Mouse (Mus musculus) intestine, postnatal 0 days (tissue): Measurements from ENCODE around the gene Faap20. TPM values are rescaled to one million over a fixed set of nuclear protein-coding genes. Genes with fewer than 3 reads are reported as not detected.

Experiments used
- ATAC-seq: fragments of 200-750 bp; cut with Nextera tagmentation; 2 replicates; pipeline ENCODE4 v1.8.0; 2017; ENCODE audit warnings: mild to moderate bottlenecking, moderate TSS enrichment, moderate library complexity
- H3K27ac ChIP-seq: fragments of 300-500 bp; sonication (generic); 2 replicates; pipeline ENCODE4 v1.5.1; 2014; ENCODE audit warnings: mild to moderate bottlenecking, low read depth, low read length, moderate library complexity
- H3K27me3 ChIP-seq: fragments of 300-500 bp; sonication (generic); replicated peaks from 2 replicates; pipeline ENCODE4 v1.6.1; 2014; ENCODE audit warnings: low read length, mixed read lengths; ENCODE audit not compliant: control insufficient read depth, insufficient read depth
- H3K36me3 ChIP-seq: fragments of 300-500 bp; sonication (generic); 2 replicates; pipeline ENCODE4 v1.6.1; 2014; ENCODE audit warnings: mild to moderate bottlenecking, moderate library complexity; ENCODE audit not compliant: control insufficient read depth, insufficient read depth
- H3K4me1 ChIP-seq: fragments of 300-500 bp; sonication (generic); replicated peaks from 2 replicates; pipeline ENCODE4 v1.6.1; 2014; ENCODE audit warnings: antibody characterized with exemption, low read length, mixed read lengths; ENCODE audit not compliant: control insufficient read depth, insufficient read depth
- H3K4me2 ChIP-seq: fragments of 300-500 bp; sonication (generic); replicated peaks from 2 replicates; pipeline ENCODE4 v1.6.1; 2014; ENCODE audit warnings: low read depth, mild to moderate bottlenecking, moderate library complexity
- H3K4me3 ChIP-seq: fragments of 300-500 bp; sonication (generic); 2 replicates; pipeline ENCODE4 v1.5.1; 2014; ENCODE audit warnings: low read depth, low read length
- H3K9ac ChIP-seq: fragments of 300-500 bp; sonication (generic); 2 replicates; pipeline ENCODE4 v1.6.1; 2014; ENCODE audit warnings: mild to moderate bottlenecking, low read depth, low read length
- H3K9me3 ChIP-seq: fragments of 300-500 bp; sonication (generic); 2 replicates; pipeline ENCODE4 v1.6.1; 2016; ENCODE audit warnings: mixed run types; ENCODE audit not compliant: control insufficient read depth
- CTCF ChIP-seq: sonication (generic); IDR thresholded peaks from 2 replicates; pipeline ENCODE4 v1.5.1; 2016; ENCODE audit warnings: low read depth, mild to moderate bottlenecking, control low read depth, antibody characterized with exemption, moderate library complexity
- WGBS: fragments of 180-500 bp; shearing (Covaris S2); extraction: QIAGEN DNeasy Blood & Tissue Kit; methylation state at CpG from one replicate; pipeline ENCODE4 v1.1.7; 2014; 5-methylcytosine and 5-hydroxymethylcytosine counted together
- polyA plus RNA-seq: library from polyadenylated mRNA; unstranded; fragments of >200 nt; fragmentation: Nextera tagmentation; extraction: Ambion mirVana; gene quantifications from 2 replicates; pipeline ENCODE4 v1.2.1, GENCODE M21; 2015

Faap20 gene
- polyA plus RNA-seq, 1 experiment from 2014 or later: 57.8 TPM

GRCm38 (mm10) chr4:155222841-155223593, 26.6 kb upstream of the Faap20 start:
- Histone ChIP-seq H3K27ac (peak overlapping the region; percentile 92), H3K9me3 (no peaks in the 10 kb centered on the region), H3K36me3 (peaks cover 3% of the 10 kb centered on the region; the same call in 1 of the 2 replicates), H3K4me2 (peak overlapping the region; percentile 91), H3K4me3 (peak overlapping the region; percentile 18; the same call in 1 of the 2 replicates), H3K9ac (peak overlapping the region; percentile 94), H3K4me1 (peaks cover 18% of the 10 kb centered on the region; the same call in 1 of the 2 replicates), H3K27me3 (no peaks in the 10 kb centered on the region)
- ATAC-seq: peak; percentile 99
- peak; percentile 66 for TF ChIP-seq CTCF
- under 1% methylated on average over 98 of the region's 116 CpGs for WGBS

GRCm38 (mm10) chr4:155223594-155224528, 25.7 kb upstream of the Faap20 start:
- Histone ChIP-seq H3K9ac (peak overlapping the region; percentile 66), H3K27me3 (no peaks in the 10 kb centered on the region), H3K4me2 (peak overlapping the region; percentile 91), H3K9me3 (no peaks in the 10 kb centered on the region), H3K4me1 (peaks cover 12% of the 10 kb centered on the region; the same call in 1 of the 2 replicates), H3K27ac (peak overlapping the region; percentile 92), H3K36me3 (peaks cover 3% of the 10 kb centered on the region; the same call in 1 of the 2 replicates), H3K4me3 (peak overlapping the region; percentile 14; the same call in 1 of the 2 replicates)
- 32% methylated on average over 20 of the region's 20 CpGs for WGBS
- TF ChIP-seq CTCF: no peak
- ATAC-seq: no peak

DNA sequence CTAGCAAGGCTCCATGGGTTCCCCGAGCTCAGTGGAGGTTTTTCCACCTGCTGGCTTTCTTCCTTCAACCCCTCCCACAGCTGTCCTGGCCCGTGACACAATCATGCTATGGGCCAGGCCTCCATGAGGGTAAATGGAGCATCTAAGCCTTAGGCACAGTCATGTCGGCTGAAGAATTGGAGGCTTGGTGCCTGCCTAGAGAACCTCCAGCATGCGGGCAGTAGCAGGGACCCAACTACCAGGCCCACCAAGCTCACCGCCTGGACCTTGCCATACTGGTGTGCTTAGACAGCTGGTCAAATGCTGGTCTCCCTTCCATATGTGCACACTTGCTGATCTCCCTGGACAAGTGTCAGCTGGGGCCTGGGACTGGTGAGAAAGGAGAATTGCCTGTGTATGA, 23.7 kb upstream of the Faap20 start:
- Histone ChIP-seq H3K27ac (no peak overlapping the region), H3K4me3 (no peak overlapping the region), H3K4me1 (peaks cover 7% of the 10 kb centered on the region; the same call in 1 of the 2 replicates), H3K4me2 (no peak overlapping the region), H3K36me3 (peaks cover 3% of the 10 kb centered on the region; the same call in 1 of the 2 replicates), H3K9me3 (no peaks in the 10 kb centered on the region), H3K27me3 (no peaks in the 10 kb centered on the region), H3K9ac (no peak overlapping the region)
- no peak for TF ChIP-seq CTCF
- no peak for ATAC-seq
- WGBS: 86% methylated on average over 5 of the region's 5 CpGs

DNA sequence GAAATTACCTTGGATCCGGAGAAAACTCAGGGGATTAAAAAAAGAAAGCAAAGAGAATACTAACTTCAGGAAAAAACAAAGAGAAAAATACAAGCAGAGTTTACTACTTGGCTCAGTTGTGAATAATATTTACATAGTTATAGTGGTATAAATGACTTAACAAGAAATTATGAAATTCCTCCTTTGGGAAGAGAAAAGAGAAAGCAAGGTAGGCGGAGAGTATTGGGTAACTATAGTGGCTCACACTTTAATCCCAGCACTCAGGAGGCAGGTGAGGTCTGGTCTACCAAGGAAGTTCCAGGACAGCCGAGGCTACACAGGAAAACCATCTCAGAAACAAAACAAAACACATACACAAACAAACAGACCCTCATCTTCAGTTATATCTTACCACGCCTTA, 21.6 kb upstream of the Faap20 start:
- no peaks in the 10 kb centered on the region for H3K36me3 ChIP-seq
- whole genome bisulfite sequencing: 67% methylated on average over 4 of the region's 4 CpGs
- H3K9ac ChIP-seq: no peak overlapping the region
- no peak for ATAC-seq
- peaks cover 7% of the 10 kb centered on the region; the same call in 1 of the 2 replicates for H3K4me1 ChIP-seq
- no peak overlapping the region for H3K4me3 ChIP-seq
- no peak overlapping the region for H3K27ac ChIP-seq
- no peaks in the 10 kb centered on the region for H3K27me3 ChIP-seq
- no peaks in the 10 kb centered on the region for H3K9me3 ChIP-seq
- H3K4me2 ChIP-seq: no peak overlapping the region
- no peak for TF ChIP-seq CTCF

DNA sequence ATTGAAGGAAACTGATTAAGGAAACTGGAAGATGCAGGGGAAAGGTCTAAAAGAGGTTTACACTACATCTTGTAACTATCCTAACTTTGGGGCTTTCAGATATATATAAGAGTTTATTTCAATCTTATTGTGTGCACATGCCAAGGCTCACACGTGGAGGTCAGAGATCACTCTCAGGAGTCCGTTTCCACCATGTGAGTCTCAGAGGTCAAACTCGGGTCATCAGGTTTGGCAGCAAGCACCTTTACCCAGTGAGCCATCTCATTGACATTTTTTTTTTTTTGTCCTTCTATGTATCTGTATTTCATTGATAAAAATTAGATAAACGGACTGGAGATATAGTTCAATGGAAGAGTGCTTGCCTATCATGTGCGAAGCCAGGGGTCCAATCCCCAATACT, 21.1 kb upstream of the Faap20 start:
- H3K36me3 ChIP-seq: no peaks in the 10 kb centered on the region
- no peak for ATAC-seq
- H3K9me3 ChIP-seq: no peaks in the 10 kb centered on the region
- H3K27me3 ChIP-seq: no peaks in the 10 kb centered on the region
- WGBS: 56% methylated on average over 5 of the region's 5 CpGs
- TF ChIP-seq CTCF: no peak
- H3K4me2 ChIP-seq: no peak overlapping the region
- H3K4me1 ChIP-seq: peaks cover 10% of the 10 kb centered on the region; the same call in 1 of the 2 replicates
- no peak overlapping the region for H3K27ac ChIP-seq
- H3K4me3 ChIP-seq: no peak overlapping the region
- no peak overlapping the region for H3K9ac ChIP-seq

GRCm38 (mm10) chr4:155233878-155234277, 15.7 kb upstream of the Faap20 start:
- 31% methylated on average over 10 of the region's 10 CpGs for WGBS
- H3K9me3 ChIP-seq: no peaks in the 10 kb centered on the region
- H3K4me3 ChIP-seq: no peak overlapping the region
- no peaks in the 10 kb centered on the region for H3K27me3 ChIP-seq
- H3K27ac ChIP-seq: peak overlapping the region; percentile 96
- ATAC-seq: 0 out of 2 replicates have a peak, but pooled peaks have one; percentile 11
- H3K9ac ChIP-seq: peak overlapping the region; percentile 34; the same call in 1 of the 2 replicates
- no peaks in the 10 kb centered on the region for H3K36me3 ChIP-seq
- 0 out of 2 replicates have a peak, but pooled peaks have one; percentile 12 for TF ChIP-seq CTCF
- H3K4me2 ChIP-seq: no peak overlapping the region; the same call in 1 of the 2 replicates
- peaks cover 27% of the 10 kb centered on the region for H3K4me1 ChIP-seq
